Mouse (Mus musculus): ENCODE measurements around the gene Arf3. TPM values are rescaled to one million over a fixed set of nuclear protein-coding genes. Genes with fewer than 3 reads are reported as not detected.
A peak's percentile ranks its signal among the peaks of the same experiment; 100 is the strongest.

The Arf3 gene
- total RNA-seq, 4 experiments from 2014 or later, result 18.0 to 20.9 (median 19.1) TPM

- no peak for DNase-seq (ENCODE audit: low spot score)
Measured at GRCm38 (mm10) chr15:98722191-98722590, 40.8 kb downstream of the Arf3 start.

GRCm38 (mm10) chr15:98717301-98717700 is 45.7 kb downstream of the Arf3 start:
- DNase-seq (ENCODE audit: low spot score), result no peak

GRCm38 (mm10) chr15:98714230-98714652 is 48.8 kb downstream of the Arf3 start:
- peak; percentile 58 for DNase-seq (ENCODE audit: low spot score)

GRCm38 (mm10) chr15:98710442-98710841 is 52.6 kb downstream of the Arf3 start:
- DNase-seq (ENCODE audit: low spot score), result no peak

- peak; percentile 84 for DNase-seq (ENCODE audit: low spot score)
Measured at GRCm38 (mm10) chr15:98707766-98708372, 55.1 kb downstream of the Arf3 start, which contains the start of gene Ccdc65. Ccdc65 (plus strand) TSS chr15:98708207.

GRCm38 (mm10) chr15:98704312-98704711 is 58.7 kb downstream of the Arf3 start:
- DNase-seq (ENCODE audit: low spot score), result no peak

GRCm38 (mm10) chr15:98699190-98700105 is 63.6 kb downstream of the Arf3 start:
- peak; percentile 79 for DNase-seq (ENCODE audit: low spot score)

GRCm38 (mm10) chr15:98696216-98696615 is 66.8 kb downstream of the Arf3 start:
- no peak for DNase-seq (ENCODE audit: low spot score)

GRCm38 (mm10) chr15:98695726-98696125 is 67.3 kb downstream of the Arf3 start:
- peak; percentile 36 for DNase-seq (ENCODE audit: low spot score)

- DNase-seq (ENCODE audit: low spot score), result peak; percentile 54
Measured at GRCm38 (mm10) chr15:98692171-98692715, 70.8 kb downstream of the Arf3 start.

GRCm38 (mm10) chr15:98691486-98692147 is 71.4 kb downstream of the Arf3 start:
- DNase-seq (ENCODE audit: low spot score), result no peak

- DNase-seq (ENCODE audit: low spot score), result no peak
Measured at GRCm38 (mm10) chr15:98689682-98690081, 73.3 kb downstream of the Arf3 start.

Other genes starting within 250 kb of the Arf3 start
- gene Kansl2, start 228.9 kb downstream of the Arf3 start, total RNA-seq (2022), result 10 to 100 TPM; 77.7 to 87.7 (median 81.1) TPM
- gene Ccnt1, start 192.3 kb downstream of the Arf3 start, total RNA-seq (2022), result 10 to 100 TPM; 26.7 to 34.8 (median 30.0) TPM
- 1 to 10 TPM; 1.6 to 4.2 (median 2.3) TPM for gene 4930415O20Rik, start 192.2 kb downstream of the Arf3 start, total RNA-seq (2022)
- 100 to 1,000 TPM; 136 to 213 (median 183) TPM for gene Adcy6, start 153.1 kb downstream of the Arf3 start, total RNA-seq (2022)
- 1 to 10 TPM; 2.0 to 2.8 (median 2.6) TPM for gene Cacnb3, start 132.4 kb downstream of the Arf3 start, total RNA-seq (2022)
- 10 to 100 TPM; 53.2 to 61.7 (median 56.4) TPM for gene Ddx23, start 100.3 kb downstream of the Arf3 start, total RNA-seq (2022)
- 1 to 10 TPM in 3 of 4 experiments, under 1 TPM in 1; 1.00 to 2.1 (median 1.2) TPM for gene Rnd1, start 85.8 kb downstream of the Arf3 start, total RNA-seq (2022)
- gene Ccdc65, start 55.0 kb downstream of the Arf3 start, total RNA-seq (2022), result 1 to 10 TPM in 1 of 4 experiments, under 1 TPM in 3; 0.41 to 1.1 (median 0.84) TPM
- gene Fkbp11, start 35.0 kb downstream of the Arf3 start, total RNA-seq (2022), result 1 to 10 TPM; 5.6 to 9.4 (median 7.7) TPM
- under 1 TPM in 3 of 4 experiments, not detected in 1; 0.16 to 0.44 (median 0.26) TPM for gene Wnt10b, start 14.9 kb upstream of the Arf3 start, total RNA-seq (2022)
- not detected for gene Wnt1, start 26.6 kb upstream of the Arf3 start, total RNA-seq (2022)
- under 1 TPM; 0.63 to 0.84 (median 0.72) TPM for gene Ddn, start 46.3 kb upstream of the Arf3 start, total RNA-seq (2022)
- 100 to 1,000 TPM in 2 of 4 experiments, 10 to 100 TPM in 2; 96.7 to 129 (median 109) TPM for gene Prkag1, start 68.3 kb upstream of the Arf3 start, total RNA-seq (2022)
- gene Kmt2d, start 108.0 kb upstream of the Arf3 start, total RNA-seq (2022), result 10 to 100 TPM; 54.7 to 66.1 (median 59.8) TPM
- 1 to 10 TPM; 1.2 to 2.8 (median 1.9) TPM for gene Rhebl1, start 131.3 kb upstream of the Arf3 start, total RNA-seq (2022)
- 1 to 10 TPM in 2 of 4 experiments, under 1 TPM in 2; 0.72 to 1.6 (median 1.0) TPM for gene Dhh, start 135.3 kb upstream of the Arf3 start, total RNA-seq (2022)
- gene Lmbr1l, start 155.0 kb upstream of the Arf3 start, total RNA-seq (2022), result 10 to 100 TPM in 2 of 4 experiments, 1 to 10 TPM in 2; 7.3 to 12.2 (median 10.0) TPM
- 100 to 1,000 TPM; 106 to 156 (median 115) TPM for gene Tuba1b, start 171.4 kb upstream of the Arf3 start, total RNA-seq (2022)
- gene Gm49450, start 190.3 kb upstream of the Arf3 start, total RNA-seq (2022), result not detected
- gene Tuba1a, start 190.5 kb upstream of the Arf3 start, total RNA-seq (2022), result 10 to 100 TPM; 37.4 to 83.6 (median 67.3) TPM

All from heart, adult 8-10 months (tissue).